ENCODE assay signal across 8 mouse cellular contexts in genomic region chr5:111742290-111742898, GRCm38 (mm10). TPM values are rescaled to one million over a fixed set of nuclear protein-coding genes. Genes with fewer than 3 reads are reported as not detected.
A peak's percentile ranks its signal among the peaks of the same experiment; 100 is the strongest.
DNase-seq lines count a peak whose midpoint lies in the region; ATAC-seq lines count a peak whose summit lies in the region.
"Had no signal": no experiment of that assay in that cellular context is flagged by ENCODE, and none has a peak within 500 bp of the region (broad histone marks: within the 10 kb centered on the region; RNA-seq: fewer than 3 reads in every experiment).

No protein-coding gene starts in this region.

- H3K27ac ChIP-seq in forebrain, embryonic 11.5 days (ENCODE audit: low read depth, low read length), result no peak overlapping the region
- H3K27ac ChIP-seq in hindbrain, embryonic 13.5 days, result peak overlapping the region; percentile 88
- peak overlapping the region; percentile 73 for H3K27ac ChIP-seq in neural tube, embryonic 13.5 days (replicated peaks)
- H3K27ac ChIP-seq: liver, embryonic 13.5 days had no signal

- no peak overlapping the region for H3K4me3 ChIP-seq in forebrain, embryonic 11.5 days (ENCODE audit: low read depth, low read length)
- H3K4me3 ChIP-seq in hindbrain, embryonic 13.5 days, result no peak overlapping the region
- H3K4me3 ChIP-seq in neural tube, embryonic 13.5 days, result no peak overlapping the region
- H3K4me3 ChIP-seq: liver, embryonic 13.5 days had no signal

- 0 out of 2 replicates have a peak overlapping the region, but pooled peaks have one; percentile 15 for H3K4me2 ChIP-seq in forebrain, embryonic 11.5 days (ENCODE audit: low read depth, low read length, severe bottlenecking)
- H3K4me2 ChIP-seq in hindbrain, embryonic 13.5 days, result peak overlapping the region; percentile 6; the same call in 1 of the 2 replicates
- peak overlapping the region; percentile 21 for H3K4me2 ChIP-seq in neural tube, embryonic 13.5 days
- H3K4me2 ChIP-seq: liver, embryonic 13.5 days had no signal

- 12% methylated on average over 13 of the region's 13 CpGs for WGBS in forebrain, embryonic 11.5 days
- WGBS in hindbrain, embryonic 13.5 days, result 14% methylated on average over 13 of the region's 13 CpGs
- 10% methylated on average over 13 of the region's 13 CpGs for WGBS in neural tube, embryonic 13.5 days

- H3K27me3 ChIP-seq in forebrain, embryonic 11.5 days (ENCODE audit: control insufficient read depth, insufficient read depth, low read length), result peaks cover 9% of the 10 kb centered on the region
- H3K27me3 ChIP-seq in hindbrain, embryonic 13.5 days, result 0 out of 2 replicates have a peak, but pooled peaks cover 3% of the 10 kb centered on the region
- H3K27me3 ChIP-seq in neural tube, embryonic 13.5 days, result peaks cover 36% of the 10 kb centered on the region

- H3K4me1 ChIP-seq in forebrain, embryonic 11.5 days (replicated peaks; ENCODE audit: control insufficient read depth, insufficient read depth, low read length), result peaks cover 24% of the 10 kb centered on the region
- H3K4me1 ChIP-seq in hindbrain, embryonic 13.5 days (replicated peaks), result peaks cover 38% of the 10 kb centered on the region
- H3K4me1 ChIP-seq in neural tube, embryonic 13.5 days (replicated peaks), result peaks cover 35% of the 10 kb centered on the region
- H3K4me1 ChIP-seq: liver, embryonic 13.5 days had no signal

- peak overlapping the region; percentile 4; the same call in 1 of the 2 replicates for H3K9ac ChIP-seq in forebrain, embryonic 11.5 days (ENCODE audit: low read length)
- H3K9ac ChIP-seq in hindbrain, embryonic 13.5 days, result peak overlapping the region; percentile 29; the same call in 1 of the 2 replicates
- H3K9ac ChIP-seq in neural tube, embryonic 13.5 days, result 0 out of 2 replicates have a peak overlapping the region, but pooled peaks have one; percentile 4
- H3K9ac ChIP-seq: liver, embryonic 13.5 days had no signal

- H3K9me3 ChIP-seq in forebrain, embryonic 11.5 days (ENCODE audit: control insufficient read depth, low read length), result no peaks in the 10 kb centered on the region; the same call in 1 of the 2 replicates
- H3K9me3 ChIP-seq in hindbrain, embryonic 13.5 days, result no peaks in the 10 kb centered on the region
- H3K9me3 ChIP-seq in neural tube, embryonic 13.5 days, result peaks cover 4% of the 10 kb centered on the region; the same call in 1 of the 2 replicates
- H3K9me3 ChIP-seq: liver, embryonic 13.5 days had no signal

- peak; percentile 40 to 60 for DNase-seq in kidney, postnatal 4 days
- DNase-seq in kidney, adult 18-20 months, result no peak
- DNase-seq in forebrain, embryonic 11.5 days (ENCODE audit: low spot score), result peak; percentile 63
- no peak for DNase-seq in layer of hippocampus, adult 9-10 months (ENCODE audit: low spot score)
- DNase-seq: liver, embryonic 13.5 days had no signal

- no peak; the same call in 1 of the 2 replicates for ATAC-seq in forebrain, embryonic 11.5 days (replicated peaks; ENCODE audit: low FRiP score)
- peak; percentile 65 for ATAC-seq in hindbrain, embryonic 13.5 days (ENCODE audit: low FRiP score)
- ATAC-seq in neural tube, embryonic 13.5 days (ENCODE audit: low read depth), result peak; percentile 48; the same call in 1 of the 2 replicates
- ATAC-seq in megakaryocyte, adult 5-6 weeks (ENCODE audit: poor library complexity, severe bottlenecking), result no peak

- H3K36me3 ChIP-seq in forebrain, embryonic 11.5 days (ENCODE audit: control insufficient read depth, insufficient read depth, low read length), result no peaks in the 10 kb centered on the region
- H3K36me3 ChIP-seq in hindbrain, embryonic 13.5 days, result no peaks in the 10 kb centered on the region
- H3K36me3 ChIP-seq in neural tube, embryonic 13.5 days, result no peaks in the 10 kb centered on the region
- H3K36me3 ChIP-seq: liver, embryonic 13.5 days had no signal

RNA-seq across cellular contexts. Expression of gene Gm26897, which starts 8.7 kb away (rescaled TPM):
- not detected in 2 replicates for polyA plus RNA-seq in forebrain, embryonic 11.5 days (2014; fragmentation: Nextera tagmentation; extraction: Ambion mirVana)
- not detected in 2 replicates for polyA plus RNA-seq in hindbrain, embryonic 13.5 days (2015; fragmentation: Nextera tagmentation; extraction: Ambion mirVana)
- not detected in 2 replicates for polyA plus RNA-seq in neural tube, embryonic 13.5 days (2015; fragmentation: Nextera tagmentation; extraction: Ambion mirVana)
- total RNA-seq in megakaryocyte, adult 5-6 weeks (2015), result not detected in 2 replicates
- total RNA-seq in megakaryocyte, adult 5-6 weeks (2017), result not detected in 2 replicates
- polyA plus RNA-seq: liver, embryonic 13.5 days had no signal

Comparison
In these comparisons a context has a peak if more than half of its experiments do, and no peak if none do; other contexts are left out.
1. DNase-seq: peak in kidney, postnatal 4 days (2 of 2) and forebrain, embryonic 11.5 days (single experiment); none in kidney, adult 18-20 months (single experiment) and layer of hippocampus, adult 9-10 months (single experiment).
2. ATAC-seq: peak in hindbrain, embryonic 13.5 days (single experiment) and neural tube, embryonic 13.5 days (single experiment); none in forebrain, embryonic 11.5 days (single experiment) and megakaryocyte, adult 5-6 weeks (single experiment).
3. Peak in every context shown above with its lines, with median percentiles within 50 percentile points of each other: H3K4me2 ChIP-seq and H3K9ac ChIP-seq.